Mouse (Mus musculus) liver, embryonic 14.5 days (tissue): ENCODE results near the gene C1galt1.

ENCODE experiments used
- CTCF ChIP-seq: IDR thresholded peaks from 2 replicates; pipeline ENCODE4 v1.5.1; 2016; ENCODE audit warnings: antibody characterized with exemption, low read depth, control low read depth
- EP300 ChIP-seq: IDR thresholded peaks from 2 replicates; pipeline ENCODE4 v1.6.1; 2016; ENCODE audit warnings: antibody characterized with exemption, low read depth

DNA sequence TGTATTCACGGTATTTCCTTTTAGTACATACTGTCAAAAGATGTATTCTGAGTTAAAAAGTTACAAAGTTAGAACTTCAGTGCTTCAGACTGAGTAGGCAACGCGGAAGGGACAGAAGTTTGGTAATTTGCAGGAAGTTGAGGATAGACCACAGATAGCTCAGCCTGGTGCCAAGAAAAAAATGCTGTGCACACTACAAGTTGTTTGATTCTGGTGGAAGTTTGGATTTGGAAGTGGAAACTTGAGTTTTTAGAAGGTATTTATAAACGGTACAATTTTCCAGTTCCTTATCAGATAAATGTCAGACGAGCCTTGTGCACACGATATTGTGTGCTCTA is 1.0 kb downstream of the C1galt1 start:
- TF ChIP-seq CTCF (no peak), EP300 (no peak)
